Mouse (Mus musculus): ENCODE measurements around the gene Cog7.

GRCm38 (mm10) chr7:121835392-121835791, 146.1 kb downstream of the Cog7 start:
- TF ChIP-seq CTCF (IDR thresholded peaks at IDR 0.05) (peak; percentile 46), EP300 (IDR thresholded peaks at IDR 0.05) (no peak)
